Mouse (Mus musculus): ENCODE results near the gene Tns4.

- TF ChIP-seq POLR2AphosphoS2 (IDR thresholded peaks at IDR 0.05; ENCODE audit: low read length) (no peak), GATA1 (IDR thresholded peaks at IDR 0.05; ENCODE audit: low read depth, low read length) (no peak), GABPA (IDR thresholded peaks at IDR 0.05; ENCODE audit: low read depth, low read length) (no peak), HCFC1 (IDR thresholded peaks at IDR 0.05; ENCODE audit: low read depth, low read length) (no peak), CTCF (IDR thresholded peaks at IDR 0.05 in 2 of 3, conservative IDR thresholded peaks at IDR 0.05 in 1 of 3; ENCODE audit: control insufficient read depth in 1 of 3, insufficient read depth in 1 of 3, low read depth in 2 of 3, low read length in 3 of 3, poor library complexity in 1 of 3, severe bottlenecking in 1 of 3) (no peak), NELFE (IDR thresholded peaks at IDR 0.05; ENCODE audit: low read depth, low read length) (no peak)
Measured at GRCm38 (mm10) chr11:99117907-99118306, 28.8 kb upstream of the Tns4 start.
